Mouse (Mus musculus) right cerebral cortex, adult 2 months (tissue): ENCODE measurements around the gene Polr1e.
A peak's percentile ranks its signal among the peaks of the same experiment; 100 is the strongest.
"Not testable (repeated sequence)": the region's sequence is repeated elsewhere in the genome, so short reads cannot be mapped to it uniquely, and the experiment has no call there.

ENCODE experiments used
- DNase-seq, 2 experiments: peaks; one replicate each; pipeline ENCODE4 v3.0.0; 2021 to 2022; ENCODE audit warnings: low spot score in 2 of 2

Gene Polr1e

GRCm38 (mm10) chr4:45005452-45005851 is 12.9 kb upstream of the Polr1e start:
- DNase-seq: no peak

- no peak for DNase-seq
These were observed 7.5 kb upstream of the Polr1e start for GRCm38 (mm10) chr4:45010806-45011415.

DNA sequence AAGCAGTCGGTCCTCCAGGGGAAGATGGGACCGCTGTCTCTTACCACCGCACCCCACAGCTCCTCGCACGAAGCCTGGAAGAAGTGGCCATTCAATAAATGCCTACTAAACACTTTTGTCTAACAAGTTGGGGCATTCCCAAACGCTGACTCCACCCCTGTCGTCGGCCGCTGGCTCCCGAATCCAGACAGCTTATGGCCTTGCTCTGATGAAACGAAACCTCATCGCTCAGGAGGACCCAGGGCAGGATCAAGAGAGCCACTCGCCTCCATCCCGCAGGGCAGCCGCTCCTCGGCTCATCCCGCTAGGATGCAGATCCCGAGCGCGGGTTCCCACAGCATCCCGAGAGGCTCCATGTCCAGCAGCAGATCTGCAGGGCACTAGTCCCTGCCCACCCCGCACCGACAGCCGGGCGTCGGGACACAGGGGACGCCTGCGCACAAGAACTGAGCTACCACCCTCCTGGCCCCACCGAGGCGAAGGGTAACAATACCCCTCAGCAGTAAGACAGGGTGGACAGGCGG is 6.7 kb upstream of the Polr1e start:
- peak in 1 of 2 experiments; percentile 70 for DNase-seq

- peak; percentile 99 to 100 for DNase-seq
These were observed 6.0 kb upstream of the Polr1e start, which contains the start of gene Zbtb5 for GRCm38 (mm10) chr4:45012105-45012975. TSS of gene Zbtb5 (minus strand) at chr4:45012412.

DNA sequence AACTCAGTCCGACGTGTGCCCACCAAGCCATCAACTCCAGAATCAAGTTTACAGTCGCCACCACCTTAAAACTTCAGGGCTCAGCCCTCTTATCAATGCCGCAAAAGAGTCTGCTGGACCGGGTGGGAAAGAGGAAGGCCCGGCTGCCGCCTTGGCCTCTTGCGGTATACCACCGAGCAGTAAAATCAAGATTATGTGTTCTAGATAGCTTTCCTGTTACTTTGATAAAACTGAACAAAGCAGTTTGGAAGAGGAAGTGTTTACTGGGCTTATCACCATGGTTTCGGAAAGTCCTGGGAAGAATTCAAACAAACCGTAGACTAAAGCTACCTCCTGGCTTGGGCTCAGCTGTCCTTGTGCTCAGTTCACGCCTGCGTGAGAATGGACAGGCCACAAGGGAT is 5.4 kb upstream of the Polr1e start:
- DNase-seq: no peak

DNA sequence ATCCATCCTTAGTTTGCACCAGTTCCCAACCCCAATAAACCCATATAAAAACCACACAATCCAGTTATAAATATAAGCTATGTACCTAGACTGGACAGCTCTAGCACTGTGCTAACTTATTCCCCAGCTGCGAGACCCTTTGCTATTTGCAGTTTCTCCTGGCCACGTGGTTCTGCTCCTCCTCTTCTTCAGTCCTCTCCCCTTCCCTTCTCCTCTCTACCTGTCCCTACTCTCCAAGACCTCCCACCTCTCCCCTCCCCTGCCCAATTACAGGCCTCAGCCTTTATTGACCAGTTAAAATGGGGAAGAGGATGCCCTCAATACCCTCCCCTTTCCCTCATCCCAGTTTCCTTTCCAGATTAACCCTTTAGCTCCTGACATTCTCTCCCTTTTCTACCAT is 4.8 kb upstream of the Polr1e start:
- no peak for DNase-seq

GRCm38 (mm10) chr4:45015615-45016014 is 2.8 kb upstream of the Polr1e start:
- DNase-seq: peak; percentile 73 to 79

DNA sequence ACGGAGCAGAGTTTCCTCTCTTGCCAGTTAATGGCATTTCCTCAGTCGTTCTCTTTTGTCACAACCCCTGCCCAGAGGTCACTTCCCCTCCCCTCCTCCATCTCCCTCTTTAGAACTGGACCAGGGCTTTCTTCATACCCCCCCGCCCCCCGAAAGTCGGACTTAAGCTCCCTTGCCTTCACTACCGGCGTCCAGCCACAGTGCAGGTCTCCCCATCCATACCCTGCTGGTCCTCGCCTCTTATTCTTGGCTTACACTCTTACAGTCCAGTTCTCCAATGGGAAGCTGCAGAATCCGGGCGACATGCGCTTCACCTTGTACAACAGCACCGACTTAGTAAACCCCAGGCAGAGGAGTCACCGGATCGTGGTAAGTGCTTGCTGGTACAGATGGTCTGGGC is 626 bp downstream of the Polr1e start:
- DNase-seq: no peak

- DNase-seq: no peak
These were observed 8.1 kb downstream of the Polr1e start for GRCm38 (mm10) chr4:45026459-45026858.

DNA sequence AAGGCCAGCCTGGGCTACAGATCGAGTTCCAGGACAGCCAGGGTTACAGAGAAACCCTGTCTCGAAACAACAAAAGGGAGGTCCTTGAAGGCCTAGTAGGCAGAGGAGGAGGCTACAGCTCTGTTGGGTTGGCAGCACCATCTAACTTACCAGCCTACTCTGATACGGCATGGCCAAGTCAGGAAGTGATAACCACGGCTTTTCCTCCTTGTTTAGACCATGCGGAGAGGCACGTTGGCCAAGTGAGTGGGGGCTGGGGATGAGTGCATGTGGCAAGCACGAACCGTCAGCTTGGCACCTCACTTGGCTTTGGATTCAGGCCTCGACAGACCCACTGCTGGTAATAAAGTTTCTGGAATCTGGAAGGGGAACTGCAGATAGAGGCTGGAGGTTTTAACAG is 14.2 kb downstream of the Polr1e start:
- no peak for DNase-seq

GRCm38 (mm10) chr4:45034693-45035628 is 16.6 kb downstream of the Polr1e start:
- DNase-seq: no peak

DNA sequence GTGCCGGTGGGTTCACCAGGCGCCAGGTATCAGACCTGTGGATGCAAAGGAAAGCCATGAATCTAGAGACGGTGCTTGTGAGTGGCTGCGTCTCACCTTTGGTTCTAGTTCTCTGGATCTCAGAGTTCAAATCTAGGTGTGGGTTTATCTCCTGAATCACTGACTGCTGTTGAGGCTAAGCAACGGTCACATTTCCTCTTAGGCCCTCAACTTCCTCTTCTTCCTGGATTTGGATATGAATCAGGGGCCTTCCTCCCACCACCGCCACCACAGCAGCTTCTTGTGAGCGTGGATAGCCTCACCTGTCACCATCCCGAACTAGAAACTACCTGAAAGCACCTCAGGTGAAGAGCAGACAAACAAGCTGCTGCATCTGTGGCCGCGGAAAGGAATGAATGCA is 17.7 kb downstream of the Polr1e start:
- DNase-seq: no peak

GRCm38 (mm10) chr4:45036571-45036970 is 18.2 kb downstream of the Polr1e start:
- no peak for DNase-seq

- DNase-seq: no peak
These were observed 19.4 kb downstream of the Polr1e start for GRCm38 (mm10) chr4:45037455-45038410.

GRCm38 (mm10) chr4:45038879-45039278 is 20.5 kb downstream of the Polr1e start:
- not testable (repeated sequence) for DNase-seq

DNA sequence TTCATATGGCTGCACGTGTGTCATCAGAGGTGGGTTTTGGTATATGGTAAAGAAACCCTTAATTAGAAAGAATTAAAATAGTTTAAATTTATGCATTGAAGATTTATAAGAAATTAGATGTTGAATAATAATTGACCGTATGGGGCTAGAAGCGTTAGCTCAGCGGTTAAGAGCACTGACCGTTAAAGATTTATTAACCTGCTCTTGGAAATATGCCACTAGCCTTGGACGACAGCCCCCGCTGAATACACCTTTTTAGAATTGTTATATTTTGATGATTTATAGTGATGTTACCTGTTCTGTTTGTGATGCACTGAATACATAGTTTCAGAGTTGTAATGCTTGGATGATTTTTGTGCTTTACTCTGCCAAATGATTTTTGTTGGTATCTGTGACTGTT is 21.2 kb downstream of the Polr1e start:
- not testable (repeated sequence) for DNase-seq

DNA sequence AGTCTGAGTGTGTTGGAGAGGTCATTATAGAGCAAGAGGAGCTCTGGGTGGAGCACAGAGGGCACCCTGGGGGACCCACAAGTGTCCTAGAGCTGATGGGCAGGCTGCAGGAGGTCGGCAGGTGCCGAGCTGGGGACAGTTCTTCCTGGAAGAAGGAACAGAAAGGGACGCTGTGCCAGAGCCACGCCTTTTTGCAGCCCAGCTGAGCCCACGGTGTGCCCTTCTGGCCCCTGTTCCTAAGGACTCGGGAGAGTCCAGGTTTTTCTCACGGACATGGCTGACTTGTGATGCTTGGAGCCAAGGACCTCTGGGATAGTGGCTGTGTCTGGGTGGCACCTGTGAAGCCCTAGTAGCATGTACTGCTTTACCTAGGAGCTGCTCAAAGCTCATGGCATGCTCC is 22.4 kb downstream of the Polr1e start:
- no peak for DNase-seq

GRCm38 (mm10) chr4:45046679-45047078 is 28.3 kb downstream of the Polr1e start:
- no peak for DNase-seq

GRCm38 (mm10) chr4:45047286-45047887 is 29.0 kb downstream of the Polr1e start:
- DNase-seq: peak in 1 of 2 experiments; percentile 14

- peak; percentile 31 to 34 for DNase-seq
These were observed 29.6 kb downstream of the Polr1e start for GRCm38 (mm10) chr4:45047956-45048355.
